Mouse (Mus musculus): ENCODE data around the gene Prc1.
A peak's percentile ranks its signal among the peaks of the same experiment; 100 is the strongest.
"Not testable (repeated sequence)": the region's sequence is repeated elsewhere in the genome, so short reads cannot be mapped to it uniquely, and the experiment has no call there.

Prc1 gene

DNA sequence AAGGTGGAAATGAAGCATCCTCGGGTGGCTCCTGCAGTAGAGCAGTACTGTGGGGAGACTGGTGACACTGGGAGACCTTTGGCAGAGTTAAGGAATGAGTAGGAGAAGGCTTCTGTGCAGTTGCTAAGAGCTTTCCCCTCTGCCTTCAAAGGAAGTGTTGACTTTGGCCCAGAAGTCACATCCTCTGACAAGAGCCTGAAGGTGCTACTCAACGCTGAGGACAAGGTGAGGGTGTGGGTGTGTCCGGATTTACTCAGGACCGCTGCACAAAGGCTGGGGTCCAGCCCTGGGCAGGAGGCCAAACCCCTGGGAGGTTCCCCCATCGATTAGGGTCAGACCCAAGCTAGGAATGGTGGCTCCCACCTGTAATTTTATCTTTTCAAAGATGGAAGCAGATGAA lies 9.9 kb upstream of the Prc1 start:
- DNase-seq (ENCODE audit: low spot score in 2 of 2), result no peak

DNA sequence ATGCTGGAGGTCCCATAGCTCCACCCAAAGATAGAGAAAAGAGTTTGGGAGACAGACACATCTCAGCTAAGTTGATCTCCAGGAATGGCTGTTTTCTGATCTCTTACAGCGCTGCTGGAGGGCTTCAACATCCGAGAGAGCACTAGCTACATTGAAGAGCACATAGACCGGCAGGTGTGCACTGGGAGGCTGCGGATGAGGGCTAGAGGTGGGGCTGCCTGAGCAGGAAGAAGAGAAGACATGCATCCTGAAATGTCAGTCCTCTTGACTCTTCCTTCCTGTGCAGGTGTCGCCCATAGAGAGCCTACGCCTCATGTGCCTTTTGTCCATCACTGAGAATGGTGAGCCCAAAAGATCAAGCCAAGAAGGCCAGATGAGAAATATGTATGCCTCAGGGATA lies 8.5 kb upstream of the Prc1 start:
- no peak for DNase-seq (ENCODE audit: low spot score in 2 of 2)

DNA sequence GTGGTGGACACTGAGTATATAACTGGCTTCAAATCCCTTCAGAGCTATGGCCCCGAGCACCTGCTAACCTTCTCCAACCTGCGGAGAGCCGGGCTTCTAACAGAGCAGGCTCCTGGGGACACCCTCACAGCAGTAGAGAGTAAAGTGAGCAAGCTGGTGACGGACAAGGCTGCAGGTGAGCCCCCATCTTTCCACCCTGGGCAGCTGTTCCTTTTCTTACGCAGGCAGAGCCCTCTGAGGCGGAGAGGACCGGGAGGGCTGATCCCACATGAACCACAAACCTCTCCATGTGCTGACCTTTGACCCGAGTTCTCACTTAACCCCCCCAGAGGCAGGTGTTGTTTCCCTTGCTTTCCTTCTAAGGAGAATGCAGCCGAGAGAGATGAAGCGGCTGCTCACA lies 6.5 kb upstream of the Prc1 start:
- no peak for DNase-seq (ENCODE audit: low spot score in 2 of 2)

DNA sequence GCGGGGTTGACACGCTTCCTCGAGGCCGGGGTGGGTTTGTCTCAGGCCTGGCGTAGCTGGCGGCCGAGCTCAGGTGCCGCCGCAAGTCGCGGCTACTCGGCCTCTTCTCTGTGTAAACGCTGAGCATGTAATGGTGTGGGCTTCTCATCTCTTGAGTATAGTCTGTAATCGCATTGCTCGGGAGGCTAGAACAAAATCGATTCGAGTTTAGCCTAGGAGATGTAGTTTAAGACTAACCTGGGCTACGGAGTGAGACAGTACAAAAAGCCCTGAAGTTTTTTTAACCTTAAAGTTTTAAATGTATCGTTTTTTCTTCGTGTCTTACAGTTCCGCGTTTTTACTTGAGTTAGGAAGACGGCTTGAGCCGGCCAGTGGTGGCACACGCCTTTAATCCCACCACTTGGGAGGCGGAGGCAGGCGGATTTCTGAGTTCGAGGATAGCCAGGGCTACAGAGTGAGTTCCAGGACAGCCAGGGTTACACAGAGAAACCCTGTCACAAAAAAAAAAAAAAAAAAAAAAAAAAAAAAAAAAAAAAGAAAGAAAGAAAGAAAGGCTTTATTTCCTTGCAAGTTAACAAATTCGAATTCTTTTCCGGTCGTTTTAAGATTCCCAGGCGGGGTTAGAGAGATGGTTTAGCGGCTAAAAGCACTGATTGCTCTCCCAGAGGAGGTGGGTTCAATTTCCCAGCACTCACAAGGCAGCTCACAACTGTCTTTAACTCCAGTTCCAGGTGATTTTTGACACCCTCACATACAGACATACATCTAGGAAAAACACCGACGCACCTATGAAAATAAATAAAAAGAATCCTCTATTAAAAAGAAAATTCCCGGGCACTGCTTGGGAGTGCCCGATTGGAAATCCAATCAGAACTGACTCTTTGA lies 756 bp downstream of the Prc1 start:
- DNase-seq (ENCODE audit: low spot score in 2 of 2), result no peak

DNA sequence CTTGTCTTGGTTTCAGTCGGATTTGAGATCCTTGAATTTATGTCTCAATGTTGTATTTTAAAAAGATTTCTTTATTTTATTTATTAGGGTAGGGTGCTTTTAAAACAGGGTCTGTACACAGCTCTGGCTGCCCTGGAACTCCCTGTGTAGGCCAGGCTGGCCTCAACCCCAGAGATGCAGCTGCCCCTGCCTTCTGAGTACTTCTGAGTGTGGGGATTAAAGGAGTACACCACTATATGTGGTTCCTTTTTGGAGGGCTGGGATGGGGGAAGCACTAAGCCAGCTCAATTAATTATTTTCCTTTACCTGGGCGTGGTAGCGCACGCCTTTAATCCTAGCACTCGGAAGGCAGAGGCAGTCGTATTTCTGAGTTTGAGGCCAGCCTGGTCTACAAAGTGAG lies 2.2 kb downstream of the Prc1 start:
- DNase-seq (ENCODE audit: low spot score in 2 of 2), result no peak

DNA sequence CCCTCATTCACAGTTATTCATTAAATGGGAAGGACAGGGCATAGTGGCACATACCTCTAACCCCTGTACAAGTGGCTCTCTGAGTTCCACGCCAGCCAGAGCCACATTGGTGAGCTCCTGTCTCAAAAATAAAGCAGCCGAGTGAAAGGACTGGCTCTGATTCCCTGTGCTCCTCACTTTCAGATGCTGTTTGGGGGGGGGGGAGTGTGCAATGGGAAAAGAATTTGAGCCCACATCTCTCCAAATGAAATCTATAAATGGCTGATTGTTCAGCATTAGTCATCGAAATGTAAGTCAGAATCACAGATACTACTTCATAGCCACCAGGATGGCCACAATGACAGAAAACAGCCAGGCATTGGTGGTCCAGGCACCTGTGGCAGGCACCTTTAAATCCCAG lies 2.8 kb downstream of the Prc1 start:
- no peak for DNase-seq (ENCODE audit: low spot score in 2 of 2)

DNA sequence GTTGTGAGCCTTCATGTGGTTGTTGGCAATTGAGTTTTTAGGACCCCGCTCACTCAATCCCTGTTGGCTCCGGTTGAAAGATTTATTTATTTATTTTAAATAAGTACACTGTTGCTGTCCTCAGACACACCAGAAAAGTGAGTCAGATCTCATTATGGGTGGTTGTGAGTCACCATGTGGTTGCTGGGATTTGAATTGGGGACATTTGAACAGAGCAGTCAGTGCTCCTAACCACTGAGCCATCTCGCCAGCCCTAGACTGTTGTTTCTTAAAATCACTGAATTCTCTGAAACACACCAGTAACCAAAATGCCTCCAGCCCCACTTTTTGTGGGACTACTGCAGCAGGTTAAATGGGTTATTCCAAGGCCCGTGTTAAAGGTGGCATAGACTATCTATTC lies 4.5 kb downstream of the Prc1 start:
- no peak for DNase-seq (ENCODE audit: low spot score in 2 of 2)

DNA sequence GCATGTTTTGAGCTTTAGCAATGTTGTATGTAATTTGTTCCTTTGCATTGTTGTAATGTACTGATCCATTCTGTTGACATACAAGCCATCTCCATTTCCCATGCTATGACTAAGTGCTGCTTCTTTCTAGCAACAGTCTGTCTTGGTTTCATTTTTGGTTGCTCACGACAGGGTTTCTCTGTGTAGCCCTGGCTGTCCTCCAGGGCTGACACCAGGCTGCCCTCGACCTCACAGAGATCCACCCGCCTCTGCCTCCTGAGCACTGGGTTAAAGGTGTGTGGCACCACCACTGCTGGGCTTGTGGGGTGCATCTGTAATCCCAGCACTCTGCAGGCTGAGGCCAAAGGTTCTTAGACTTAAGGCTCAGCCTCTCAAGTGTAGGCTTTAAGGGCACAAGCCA lies 5.3 kb downstream of the Prc1 start:
- no peak for DNase-seq (ENCODE audit: low spot score in 2 of 2)

DNA sequence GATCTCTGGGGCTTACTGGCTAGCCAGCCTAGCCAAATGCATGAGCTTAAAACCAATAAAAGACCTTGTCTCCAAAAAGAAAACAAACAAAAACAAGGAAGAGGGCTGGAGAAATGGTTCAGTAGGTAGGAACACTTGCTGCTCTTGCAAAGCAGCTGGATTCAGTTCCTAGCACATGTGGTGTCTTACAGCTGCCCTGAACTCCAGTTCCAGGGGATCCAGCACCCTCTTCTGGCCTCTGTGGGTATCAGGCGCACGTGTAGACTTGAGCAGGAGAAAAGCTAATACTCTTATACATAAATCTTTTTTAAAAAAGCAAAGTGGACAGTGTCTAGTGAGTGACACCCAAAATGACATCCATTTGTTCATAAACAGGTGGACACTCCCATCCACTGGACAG lies 7.3 kb downstream of the Prc1 start:
- DNase-seq (ENCODE audit: low spot score in 2 of 2), result no peak

DNA sequence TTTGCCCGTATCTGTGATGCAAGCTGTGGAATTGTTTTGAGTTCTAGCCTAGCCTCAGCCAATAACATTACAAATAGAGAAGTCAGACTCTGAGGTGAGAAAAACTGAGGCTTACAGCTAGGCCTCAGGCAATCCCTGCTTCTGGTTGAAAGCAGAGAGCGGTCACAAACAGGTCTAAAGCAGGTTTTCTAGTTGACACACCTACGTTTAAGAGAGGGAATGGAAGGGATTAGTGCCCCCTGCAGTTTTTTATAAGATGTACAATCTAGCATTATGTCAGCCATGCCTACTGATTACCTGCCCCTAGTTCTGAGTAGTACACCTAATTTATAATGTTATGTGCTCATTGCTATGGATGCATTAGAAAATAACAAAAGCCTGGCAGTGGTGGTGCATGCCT lies 13.5 kb downstream of the Prc1 start:
- DNase-seq (ENCODE audit: low spot score in 2 of 2), result no peak

DNA sequence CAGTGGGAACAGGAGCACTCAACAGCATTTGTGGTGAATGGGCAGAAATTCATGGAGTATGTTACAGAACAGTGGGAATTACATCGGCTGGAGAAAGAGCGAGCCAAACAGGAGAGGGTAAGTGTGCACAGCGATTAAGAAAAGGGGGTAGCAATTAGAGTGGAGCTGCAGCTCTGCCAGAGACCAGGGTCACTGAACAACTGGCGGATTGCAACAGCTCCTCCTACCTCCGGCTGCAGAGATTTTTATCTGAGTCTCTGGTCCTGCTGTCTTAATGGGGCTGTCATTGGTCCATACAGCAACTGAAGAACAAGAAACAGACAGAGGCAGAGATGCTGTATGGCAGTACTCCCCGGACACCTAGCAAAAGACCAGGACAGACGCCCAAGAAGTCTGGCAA lies 16.5 kb downstream of the Prc1 start:
- DNase-seq (ENCODE audit: low spot score in 2 of 2), result no peak

DNA sequence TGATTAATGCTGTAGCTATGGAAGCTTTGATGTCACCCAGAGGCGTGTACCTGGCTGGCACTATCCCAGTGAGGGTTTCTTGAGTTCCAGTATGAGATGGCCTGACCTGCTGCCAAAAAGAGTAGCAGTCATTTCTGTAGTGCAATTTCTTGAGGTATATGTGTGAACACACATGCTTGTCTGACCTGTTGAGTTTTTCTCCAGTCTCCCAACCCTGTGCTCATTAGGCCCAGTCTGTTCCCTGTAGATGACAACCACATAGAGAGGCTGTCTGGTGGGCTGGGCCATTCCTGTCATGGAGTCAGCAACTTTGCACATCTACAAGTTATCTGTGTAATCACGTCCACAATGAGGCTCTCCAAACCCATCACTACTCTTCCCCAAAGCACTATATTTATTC lies 21.5 kb downstream of the Prc1 start:
- no peak for DNase-seq (ENCODE audit: low spot score in 2 of 2)

DNA sequence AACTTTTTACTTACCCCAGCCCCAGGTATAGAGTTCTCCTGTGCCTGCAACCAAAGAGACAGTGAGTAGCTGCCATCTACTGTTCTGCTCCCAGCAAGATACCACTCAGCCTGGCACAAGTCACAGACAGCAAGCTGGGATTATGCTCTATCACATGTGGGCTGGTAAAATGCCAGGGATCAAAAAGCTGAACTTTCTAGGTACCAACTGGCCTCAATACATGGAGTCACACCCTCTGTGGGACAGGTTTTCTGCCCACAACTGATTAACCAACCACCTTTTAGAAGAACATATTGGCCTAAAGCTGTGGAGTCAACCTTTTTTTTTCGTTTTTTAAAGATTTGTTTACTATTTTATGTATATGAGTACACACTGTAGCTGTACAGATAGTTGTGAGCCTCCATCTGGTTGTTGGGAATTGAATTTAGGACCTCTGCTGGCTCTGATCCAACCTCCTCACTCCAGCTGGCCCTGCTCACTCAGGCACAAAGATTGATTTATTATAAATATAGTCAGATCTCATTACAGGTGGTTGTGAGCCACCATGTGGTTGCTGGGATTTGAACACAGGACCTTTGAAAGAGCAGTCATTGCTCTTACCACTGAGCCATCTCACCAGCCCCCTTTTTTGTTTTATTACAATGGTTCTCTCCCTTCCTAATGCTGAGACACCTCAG lies 23.3 kb downstream of the Prc1 start:
- DNase-seq (ENCODE audit: low spot score in 2 of 2), result no peak

DNA sequence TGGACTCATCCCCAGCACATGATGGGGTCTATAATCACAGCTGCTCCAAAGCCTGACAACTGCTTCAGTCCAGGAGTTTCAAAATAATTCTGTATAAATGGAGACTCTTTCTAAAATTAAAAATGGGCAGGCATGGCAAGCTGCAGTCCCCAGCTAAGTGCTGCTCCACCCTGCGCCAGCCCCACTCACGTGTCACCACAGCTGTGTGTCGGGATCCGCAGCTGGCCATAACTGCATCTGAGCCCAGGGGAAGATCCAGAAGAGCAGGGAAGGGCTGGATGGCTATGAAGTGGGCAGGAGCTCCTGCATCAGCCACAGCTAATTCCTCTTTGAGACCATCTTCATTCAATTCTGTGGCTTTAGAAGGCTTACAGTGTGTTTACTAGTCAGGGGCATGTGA lies 24.4 kb downstream of the Prc1 start:
- DNase-seq (ENCODE audit: low spot score in 2 of 2), result no peak

DNA sequence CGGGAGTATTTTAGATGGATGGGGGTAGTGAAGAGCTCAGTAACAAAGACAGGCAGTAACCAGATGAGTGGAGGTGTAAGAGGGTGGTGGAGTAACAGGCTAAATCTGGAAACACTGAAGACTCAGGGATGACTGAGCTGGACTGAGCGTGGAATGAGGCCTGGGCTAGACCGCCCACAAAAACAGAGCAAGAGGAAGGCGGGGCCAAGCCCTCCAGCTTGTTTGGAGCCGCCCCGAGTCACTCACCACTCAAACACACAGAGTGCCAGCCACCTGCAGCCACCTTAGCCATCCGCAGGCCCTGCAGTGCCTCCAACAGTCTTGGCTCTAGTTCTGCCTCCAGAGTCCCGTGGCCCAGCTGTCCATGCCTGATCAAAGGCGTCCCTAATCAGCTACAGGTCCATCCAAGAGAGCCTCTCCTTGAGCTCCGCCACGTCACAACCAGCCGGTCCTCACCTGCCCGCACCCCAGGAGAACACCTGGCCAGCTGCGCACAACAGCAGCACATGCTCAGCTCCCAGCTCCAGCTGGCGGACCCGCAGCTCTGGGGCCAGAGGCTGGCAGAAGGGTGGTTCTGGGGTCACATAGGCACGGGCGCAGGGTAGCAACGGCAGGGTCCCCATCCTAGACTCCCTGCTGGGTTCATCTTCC lies 25.7 kb downstream of the Prc1 start:
- DNase-seq (ENCODE audit: low spot score in 2 of 2), result no peak

DNA sequence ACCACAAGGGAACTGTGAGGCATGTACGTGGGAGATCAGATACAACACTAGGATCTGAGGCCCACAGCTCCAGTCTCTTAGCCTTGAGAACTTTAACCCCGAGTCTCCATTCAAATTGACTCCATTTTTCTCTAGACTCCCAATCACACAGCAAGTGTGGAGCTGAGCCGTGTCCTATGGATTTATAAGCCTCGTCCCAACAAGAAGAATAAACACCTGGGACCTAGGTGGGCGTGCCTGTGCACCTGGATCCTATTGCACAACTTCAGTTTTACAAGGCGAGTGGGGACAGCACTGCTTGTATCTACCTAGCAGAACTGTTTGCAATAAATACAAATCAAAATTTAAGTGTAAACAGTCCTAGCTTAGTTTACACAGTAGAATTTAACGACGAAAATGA lies 29.1 kb downstream of the Prc1 start:
- no peak for DNase-seq (ENCODE audit: low spot score in 2 of 2)

DNA sequence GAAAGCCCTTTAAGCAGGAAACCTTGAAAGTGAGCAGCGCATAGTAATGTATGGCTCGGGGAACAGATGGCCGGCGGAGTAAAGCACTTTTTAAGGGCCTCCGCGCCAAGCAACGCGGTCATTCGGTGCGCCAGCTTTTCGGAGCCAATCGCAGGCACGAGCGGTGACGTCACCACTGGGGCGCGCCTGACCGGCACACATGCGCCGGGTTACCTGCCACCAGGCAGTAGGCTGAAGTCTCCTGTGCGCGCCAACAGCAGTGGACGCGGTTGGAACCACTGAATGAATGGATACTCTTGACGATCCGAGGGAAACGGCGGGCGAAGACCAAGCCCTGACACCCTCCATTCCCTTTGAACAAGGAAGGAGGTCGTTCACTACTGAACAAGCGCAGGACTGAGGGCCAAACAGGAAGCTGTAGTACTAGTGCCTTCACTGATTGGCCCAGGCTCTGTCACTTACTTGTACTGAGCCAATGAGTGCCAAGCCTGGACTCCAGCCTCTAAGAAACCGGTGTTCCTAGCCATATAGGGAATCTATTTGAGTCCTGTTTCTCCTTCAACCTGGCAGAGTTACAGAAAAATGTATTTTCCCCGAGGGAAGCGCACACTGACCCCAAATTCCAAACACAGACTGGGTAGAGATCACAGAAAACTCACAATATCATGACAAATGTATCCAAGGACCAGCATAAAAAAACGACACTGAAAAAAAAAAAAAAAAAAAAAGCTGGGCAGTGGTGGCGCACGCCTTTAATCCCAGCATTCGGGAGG lies 30.0 kb downstream of the Prc1 start, which contains the start of gene Rccd1:
Rccd1 (minus strand) TSS at position 412 of the 773 bp plus-strand sequence.
- DNase-seq (ENCODE audit: low spot score in 2 of 2), result peak; percentile 96 to 98

DNA sequence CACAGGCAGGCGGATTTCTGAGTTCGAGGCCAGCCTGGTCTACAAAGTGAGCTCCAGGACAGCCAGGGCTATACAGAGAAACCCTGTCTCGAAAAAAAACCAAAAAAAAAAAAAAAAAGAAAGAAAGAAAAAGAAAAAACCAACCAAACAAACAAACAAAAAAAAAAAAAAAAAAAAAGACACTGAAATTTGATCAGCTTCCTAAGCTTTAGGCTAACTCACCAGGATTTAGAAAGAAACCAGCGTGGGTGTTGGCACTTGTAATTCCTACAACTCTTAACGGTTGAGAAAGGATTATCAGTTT lies 30.5 kb downstream of the Prc1 start:
- DNase-seq (ENCODE audit: low spot score in 2 of 2), result not testable (repeated sequence)

DNA sequence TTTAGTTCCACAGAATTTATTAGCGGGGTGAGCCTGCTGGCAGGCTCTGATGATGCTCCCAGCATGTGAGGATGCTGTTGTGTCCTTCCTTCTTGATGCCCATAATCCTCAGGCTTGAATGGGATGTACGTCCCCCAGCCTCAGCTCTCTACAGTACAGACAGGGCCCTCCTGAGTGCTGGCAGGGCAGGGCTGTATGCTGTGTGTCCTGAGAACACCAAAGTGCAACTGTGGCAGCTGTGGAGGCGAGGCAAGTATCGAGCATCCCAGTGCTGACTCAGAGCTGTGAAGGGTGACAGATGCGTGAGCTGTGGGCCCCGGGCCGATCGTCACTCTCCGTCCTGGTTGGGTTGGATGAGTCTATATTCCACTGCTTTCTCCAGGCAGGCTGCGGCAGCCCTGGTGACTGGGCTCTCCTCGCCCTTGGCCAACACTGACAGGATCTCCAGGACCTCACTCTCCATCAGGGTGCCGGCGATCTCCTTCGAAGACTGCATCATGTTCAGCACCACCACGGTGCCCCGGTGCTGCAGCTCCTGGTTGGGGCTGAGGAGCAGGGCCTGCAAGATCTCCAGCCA lies 31.1 kb downstream of the Prc1 start:
- no peak for DNase-seq (ENCODE audit: low spot score in 2 of 2)

DNA sequence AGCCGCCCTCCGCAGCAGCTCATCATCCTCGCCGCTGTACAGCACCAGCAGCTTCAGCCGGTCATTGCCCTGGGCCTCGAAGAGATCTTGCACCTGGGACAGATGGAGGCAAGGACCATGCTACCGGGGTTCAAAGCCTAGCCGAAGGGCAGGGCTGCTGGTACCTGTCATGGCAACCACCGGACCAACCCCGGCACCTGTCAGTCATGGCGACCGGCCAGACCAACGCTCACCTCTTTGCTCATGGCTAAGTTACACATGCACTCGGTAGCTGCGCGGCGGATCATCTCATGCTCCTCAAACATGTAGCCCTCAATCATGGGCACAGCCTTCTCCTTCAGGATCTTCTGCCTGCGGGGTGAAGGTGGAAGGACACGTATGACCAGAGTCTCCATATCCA lies 31.8 kb downstream of the Prc1 start:
- no peak for DNase-seq (ENCODE audit: low spot score in 2 of 2)

DNA sequence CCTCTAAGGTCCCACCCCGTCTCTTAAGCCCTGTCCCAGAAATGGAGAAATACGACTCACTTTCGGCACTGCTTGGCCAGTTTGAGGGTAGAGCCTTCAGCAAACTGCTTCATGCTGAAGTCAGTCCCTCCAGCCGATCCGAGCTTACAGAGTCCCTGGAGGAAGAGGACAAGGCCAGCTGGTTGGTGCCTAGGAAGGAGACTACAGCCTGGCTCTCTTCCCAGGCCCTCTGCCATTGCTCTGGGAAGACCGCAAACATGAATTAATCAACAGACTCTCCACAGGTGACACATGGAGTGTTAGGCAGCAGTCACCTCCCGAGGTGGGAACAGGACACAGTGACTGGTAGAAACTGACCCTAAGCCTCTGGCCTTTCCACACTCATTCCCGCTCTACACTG lies 36.0 kb downstream of the Prc1 start:
- DNase-seq (ENCODE audit: low spot score in 2 of 2), result no peak

DNA sequence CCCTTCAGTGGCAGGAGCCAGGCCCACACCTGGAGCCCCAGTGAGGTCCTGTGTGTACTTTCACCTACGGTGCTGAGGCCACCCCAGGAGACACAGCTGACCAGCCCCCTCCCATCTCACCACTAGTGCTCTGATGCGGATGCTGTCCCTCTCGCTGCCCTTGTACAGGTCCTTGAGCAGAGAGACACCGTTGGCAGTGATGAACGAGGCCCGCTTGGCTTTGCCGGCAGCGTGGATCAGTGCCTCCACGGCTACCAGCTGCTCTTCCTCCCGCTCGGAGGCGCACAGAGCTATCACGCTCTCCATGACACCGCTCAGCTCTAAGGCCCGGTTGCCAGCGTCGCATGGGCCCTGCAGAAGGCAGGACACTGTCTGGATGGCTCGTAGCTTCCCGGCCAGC lies 37.2 kb downstream of the Prc1 start:
- no peak for DNase-seq (ENCODE audit: low spot score in 2 of 2)

All from right cerebral cortex, adult 2 months (tissue).